Mouse (Mus musculus) midbrain, embryonic 15.5 days (tissue): ENCODE data around the gene Slc6a17. TPM values are rescaled to one million over a fixed set of nuclear protein-coding genes. Genes with fewer than 3 reads are reported as not detected.

ENCODE experiments used
- ATAC-seq: fragments of 200-750 bp; cut with Nextera tagmentation; replicated peaks from 2 replicates; pipeline ENCODE4 v1.8.0; 2017; ENCODE audit warnings: moderate TSS enrichment
- H3K27ac ChIP-seq: fragments of 300-500 bp; sonication (generic); 2 replicates; pipeline ENCODE4 v1.5.1; 2015; ENCODE audit warnings: mild to moderate bottlenecking, inconsistent platforms
- H3K27me3 ChIP-seq: fragments of 300-500 bp; sonication (generic); replicated peaks from 2 replicates; pipeline ENCODE4 v1.6.1; 2015; ENCODE audit warnings: inconsistent platforms
- H3K36me3 ChIP-seq: fragments of 300-500 bp; sonication (generic); replicated peaks from 2 replicates; pipeline ENCODE4 v1.6.1; 2015; ENCODE audit warnings: inconsistent platforms
- H3K4me1 ChIP-seq: fragments of 300-500 bp; sonication (generic); 2 replicates; pipeline ENCODE4 v1.6.1; 2015; ENCODE audit warnings: inconsistent platforms
- H3K4me2 ChIP-seq: fragments of 300-500 bp; sonication (generic); 2 replicates; pipeline ENCODE4 v1.6.1; 2015; ENCODE audit warnings: inconsistent platforms, mild to moderate bottlenecking, moderate library complexity
- H3K4me3 ChIP-seq: fragments of 300-500 bp; sonication (generic); 2 replicates; pipeline ENCODE4 v1.5.1; 2015; ENCODE audit warnings: mild to moderate bottlenecking, inconsistent platforms
- H3K9ac ChIP-seq: fragments of 300-500 bp; sonication (generic); 2 replicates; pipeline ENCODE4 v1.6.1; 2015; ENCODE audit warnings: mild to moderate bottlenecking, inconsistent platforms
- H3K9me3 ChIP-seq: fragments of 300-500 bp; sonication (generic); 2 replicates; pipeline ENCODE4 v1.6.1; 2016; ENCODE audit warnings: inconsistent platforms
- WGBS: fragments of 180-500 bp; shearing (Covaris S2); methylation state at CpG from one replicate; pipeline ENCODE4 v1.1.7; 2015; ENCODE audit warnings: mixed read lengths; 5-methylcytosine and 5-hydroxymethylcytosine counted together
- polyA plus RNA-seq: library from polyadenylated mRNA; unstranded; fragments of >200 nt; fragmentation: Nextera tagmentation; extraction: Ambion mirVana; gene quantifications from 2 replicates; pipeline ENCODE4 v1.2.1, GENCODE M21; 2015

The Slc6a17 gene
- polyA plus RNA-seq, 1 experiment from 2014 or later: 16.6 TPM

DNA sequence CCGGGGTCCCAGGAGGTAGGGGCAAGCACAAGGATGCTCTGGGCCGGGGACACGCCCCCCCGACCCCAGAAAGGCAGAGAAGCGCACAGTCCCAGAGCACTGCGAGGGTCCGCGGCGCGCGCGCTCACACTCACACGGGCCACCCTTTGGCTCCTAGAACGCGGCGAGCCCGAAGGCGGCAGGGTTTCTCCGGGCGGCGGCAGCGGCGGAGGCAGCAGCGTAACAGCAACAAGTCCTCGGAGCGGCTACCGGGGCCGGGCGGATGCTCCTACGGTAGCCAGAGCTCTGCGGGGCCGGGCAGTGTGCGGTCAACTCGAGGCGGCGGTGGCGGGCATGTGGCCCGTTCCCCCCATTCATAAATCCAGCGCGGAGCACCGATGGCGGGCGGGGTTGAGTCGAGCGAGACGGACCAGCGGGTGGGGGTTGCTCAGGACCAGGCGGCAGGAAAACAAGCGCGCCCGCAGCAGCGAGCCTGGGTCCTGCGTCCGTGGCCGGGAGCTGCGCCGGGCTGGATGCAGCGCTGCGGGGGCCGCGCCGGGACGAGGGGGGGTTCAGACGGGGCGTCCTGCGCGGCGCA is 58.5 kb downstream of the Slc6a17 start, which contains the start of gene Kcnc4:
TSS of gene Kcnc4 (minus strand) at position 357 of the 577 bp plus-strand sequence.
- ATAC-seq: peak; percentile 53

DNA sequence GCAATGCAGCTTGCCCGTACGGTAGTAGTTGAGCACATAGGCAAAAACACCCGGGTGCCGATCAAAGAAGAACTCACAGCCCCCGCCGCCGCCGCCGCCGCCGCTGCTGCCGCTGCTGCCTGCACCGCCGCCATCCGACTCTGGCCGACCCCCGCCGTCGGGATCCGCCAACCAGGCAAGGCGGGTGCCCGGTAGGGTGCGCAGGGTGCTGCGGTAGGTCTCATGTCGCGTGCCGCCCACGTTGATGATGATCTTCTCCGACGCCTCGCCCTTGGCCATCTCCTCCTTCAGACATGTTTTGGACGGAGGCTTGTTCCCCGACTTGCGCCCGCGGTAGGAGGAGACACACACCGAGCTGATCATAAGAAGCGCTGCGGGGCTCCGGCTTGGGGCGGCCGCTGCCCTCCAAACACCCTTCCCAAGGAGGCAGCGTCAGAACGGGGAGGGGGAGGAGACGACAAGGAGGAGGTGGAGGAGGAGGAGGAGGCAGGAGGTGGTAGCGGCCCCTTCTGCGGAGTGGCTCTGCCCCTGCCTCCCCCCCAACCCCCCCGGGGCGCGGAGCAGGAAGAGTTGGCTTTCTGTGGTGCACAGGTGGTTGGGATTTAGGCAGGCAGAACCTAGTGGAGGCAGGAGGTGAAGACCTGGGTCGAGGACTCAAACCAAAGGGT is 59.2 kb downstream of the Slc6a17 start:
- no peaks in the 10 kb centered on the region for H3K36me3 ChIP-seq
- no peak overlapping the region for H3K27ac ChIP-seq
- H3K4me3 ChIP-seq: peak overlapping the region; percentile 60
- peak overlapping the region; percentile 67 for H3K9ac ChIP-seq
- H3K27me3 ChIP-seq: peaks cover 64% of the 10 kb centered on the region
- H3K9me3 ChIP-seq: no peaks in the 10 kb centered on the region
- peak overlapping the region; percentile 95 for H3K4me2 ChIP-seq
- ATAC-seq: peak; percentile 9
- peaks cover 32% of the 10 kb centered on the region for H3K4me1 ChIP-seq
- WGBS: under 1% methylated on average over 51 of the region's 51 CpGs

More for the DNA sequence above, 58.5 kb downstream of the Slc6a17 start, which contains the start of gene Kcnc4:
- Histone ChIP-seq H3K36me3 (no peaks in the 10 kb centered on the region), H3K9ac (peak within 1 kb of the TSS; percentile 67), H3K27ac (peak within 1 kb of the TSS; percentile 53; the same call in 1 of the 2 replicates), H3K4me3 (peak within 1 kb of the TSS; percentile 60), H3K4me1 (peaks cover 32% of the 10 kb centered on the region), H3K9me3 (no peaks in the 10 kb centered on the region), H3K27me3 (peaks cover 64% of the 10 kb centered on the region), H3K4me2 (peak within 1 kb of the TSS; percentile 95)
- under 1% methylated on average over 68 of the region's 68 CpGs for WGBS

DNA sequence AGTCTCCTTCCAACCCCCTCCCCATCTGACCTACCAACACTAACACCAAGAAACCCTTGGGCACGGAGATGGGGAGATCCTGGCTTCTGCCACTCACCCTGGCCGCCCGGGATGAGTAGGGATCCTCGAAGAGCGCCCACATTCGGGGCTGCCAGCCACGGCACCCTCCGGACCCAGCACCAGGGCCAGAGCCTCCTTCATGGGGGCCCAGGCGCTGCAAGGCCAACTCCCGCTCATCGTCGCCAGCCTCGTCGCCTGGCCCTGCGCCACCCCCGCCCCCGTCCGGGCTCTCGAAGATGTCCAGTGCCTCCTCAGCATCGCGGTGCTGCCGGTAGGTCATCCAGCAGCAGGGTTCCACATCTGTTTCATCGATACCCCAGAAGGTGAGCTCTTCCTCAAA is 59.7 kb downstream of the Slc6a17 start:
- Histone ChIP-seq H3K4me2 (peak overlapping the region; percentile 95), H3K9me3 (no peaks in the 10 kb centered on the region), H3K27me3 (peaks cover 64% of the 10 kb centered on the region), H3K9ac (peak overlapping the region; percentile 67), H3K27ac (no peak overlapping the region), H3K36me3 (no peaks in the 10 kb centered on the region), H3K4me3 (peak overlapping the region; percentile 60), H3K4me1 (peaks cover 32% of the 10 kb centered on the region)
- 6% methylated on average over 23 of the region's 23 CpGs for WGBS
- ATAC-seq: no peak

DNA sequence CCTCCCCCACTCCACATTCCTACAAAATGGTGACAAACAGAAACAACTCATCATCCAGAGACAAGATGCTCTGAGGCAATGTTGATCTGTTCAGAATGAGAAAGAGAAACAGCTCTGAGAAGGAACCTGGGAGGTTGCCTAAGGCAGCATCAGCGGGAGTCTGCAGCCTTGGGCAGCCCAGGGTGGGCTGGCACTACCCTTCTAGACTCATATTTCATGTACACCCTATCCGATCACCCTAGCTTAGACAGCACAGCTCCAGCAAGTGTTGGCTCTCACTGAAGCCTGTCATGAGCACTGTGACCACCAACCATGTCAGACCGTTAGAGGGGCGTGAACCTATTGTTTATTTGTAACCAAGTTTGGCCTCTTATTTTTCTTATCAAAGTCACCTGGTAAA is 63.5 kb downstream of the Slc6a17 start:
- H3K4me1 ChIP-seq: peaks cover 24% of the 10 kb centered on the region
- no peak overlapping the region for H3K4me2 ChIP-seq
- H3K4me3 ChIP-seq: no peak overlapping the region
- ATAC-seq: no peak
- no peak overlapping the region for H3K9ac ChIP-seq
- peaks cover 38% of the 10 kb centered on the region for H3K27me3 ChIP-seq
- no peak overlapping the region for H3K27ac ChIP-seq
- 78% methylated on average over 4 of the region's 4 CpGs for WGBS
- no peaks in the 10 kb centered on the region for H3K36me3 ChIP-seq
- no peaks in the 10 kb centered on the region for H3K9me3 ChIP-seq

DNA sequence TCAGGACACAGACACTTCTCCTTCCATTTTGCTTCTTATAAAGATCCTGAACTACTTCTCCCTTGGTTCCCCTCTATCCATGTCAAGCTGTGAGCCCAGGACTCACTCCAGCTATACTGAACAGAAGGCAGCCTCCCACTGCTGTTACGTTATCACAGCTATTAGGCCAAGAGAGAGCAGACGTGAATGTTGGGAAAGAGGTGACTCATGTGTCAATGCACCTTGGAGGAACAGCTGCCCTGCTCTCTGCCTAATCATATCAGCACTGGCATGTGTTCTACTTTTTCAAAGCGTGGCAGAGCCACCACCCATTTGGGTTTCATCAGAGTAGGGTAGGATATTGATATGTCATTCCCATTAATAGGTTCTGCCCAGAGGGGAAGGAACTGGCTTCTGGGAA is 71.0 kb downstream of the Slc6a17 start:
- H3K4me2 ChIP-seq: no peak overlapping the region
- no peaks in the 10 kb centered on the region for H3K9me3 ChIP-seq
- H3K4me1 ChIP-seq: no peaks in the 10 kb centered on the region
- H3K36me3 ChIP-seq: no peaks in the 10 kb centered on the region
- H3K4me3 ChIP-seq: no peak overlapping the region
- H3K27me3 ChIP-seq: no peaks in the 10 kb centered on the region; the same call in 1 of the 2 replicates
- ATAC-seq: no peak
- 84% methylated on average over 3 of the region's 3 CpGs for WGBS
- no peak overlapping the region for H3K9ac ChIP-seq
- H3K27ac ChIP-seq: no peak overlapping the region

DNA sequence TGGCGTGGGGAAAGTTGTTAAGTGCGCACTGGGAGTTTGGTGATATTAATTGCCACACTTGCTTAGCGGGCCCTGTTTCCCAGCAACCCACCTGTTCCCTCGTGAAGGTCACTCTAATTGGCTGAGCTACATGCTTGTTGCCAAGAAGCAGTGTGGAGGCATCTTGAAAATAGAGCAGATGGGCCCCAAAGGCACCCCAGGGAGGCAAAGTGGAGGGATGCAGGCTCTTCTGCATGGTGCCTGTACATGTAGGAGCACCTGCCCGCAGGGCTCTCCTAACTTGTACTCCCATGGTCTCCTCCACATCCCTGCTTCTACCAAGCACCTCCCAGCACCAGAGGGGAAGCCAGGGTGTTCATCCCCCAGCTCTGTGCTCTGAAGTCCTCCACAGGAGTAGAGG is 74.0 kb downstream of the Slc6a17 start:
- H3K9ac ChIP-seq: no peak overlapping the region
- H3K4me3 ChIP-seq: no peak overlapping the region
- no peaks in the 10 kb centered on the region for H3K4me1 ChIP-seq
- no peak for ATAC-seq
- no peak overlapping the region for H3K4me2 ChIP-seq
- no peak overlapping the region for H3K27ac ChIP-seq
- no peaks in the 10 kb centered on the region for H3K36me3 ChIP-seq
- 74% methylated on average over 5 of the region's 5 CpGs for WGBS
- no peaks in the 10 kb centered on the region for H3K9me3 ChIP-seq
- H3K27me3 ChIP-seq: no peaks in the 10 kb centered on the region; the same call in 1 of the 2 replicates

DNA sequence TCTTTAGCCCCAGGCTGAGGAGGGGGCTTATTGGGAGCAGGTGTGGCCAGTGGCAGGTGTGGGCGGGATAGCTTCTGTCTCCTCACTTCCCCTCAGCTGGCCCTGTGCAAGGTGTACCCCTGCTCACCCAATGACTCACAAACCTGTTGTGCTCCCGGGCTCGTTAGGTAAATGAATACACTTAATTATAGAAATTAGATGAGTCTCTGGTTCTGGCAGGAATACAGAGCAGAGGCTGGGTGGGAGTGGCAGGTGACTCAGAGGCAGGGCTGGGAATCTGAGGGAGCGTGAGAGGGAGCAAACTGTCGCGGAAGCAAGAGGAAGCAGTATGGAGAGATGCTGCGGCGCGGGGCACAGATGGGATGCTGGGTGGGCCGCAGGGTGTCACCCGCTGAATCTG is 75.6 kb downstream of the Slc6a17 start:
- no peak for ATAC-seq

DNA sequence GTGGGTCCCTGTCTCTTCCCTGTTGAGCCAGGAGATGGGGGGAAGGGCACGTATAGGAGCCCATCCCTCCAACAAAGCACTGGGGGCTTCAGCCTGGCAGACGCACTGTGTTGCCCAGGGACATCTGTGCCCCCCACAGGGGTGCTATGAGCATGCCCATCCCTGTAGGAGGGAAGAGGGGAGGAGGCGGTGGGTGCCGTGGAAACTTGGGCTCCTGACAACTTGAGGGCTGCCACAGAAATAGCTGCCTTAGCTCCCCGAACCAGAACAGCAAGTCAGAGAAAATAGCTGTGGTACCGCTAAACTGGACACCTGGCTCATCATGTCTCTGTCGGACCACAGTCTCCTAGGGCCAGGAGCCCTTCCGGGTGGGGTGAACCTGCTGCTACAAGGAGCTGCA is 76.5 kb downstream of the Slc6a17 start:
- Histone ChIP-seq H3K36me3 (no peaks in the 10 kb centered on the region), H3K27ac (no peak overlapping the region), H3K4me1 (no peaks in the 10 kb centered on the region), H3K4me3 (no peak overlapping the region), H3K4me2 (no peak overlapping the region), H3K27me3 (no peaks in the 10 kb centered on the region), H3K9me3 (no peaks in the 10 kb centered on the region), H3K9ac (no peak overlapping the region)
- ATAC-seq: no peak
- WGBS: 80% methylated on average over 8 of the region's 8 CpGs

More for the DNA sequence above, 75.6 kb downstream of the Slc6a17 start:
- Histone ChIP-seq H3K36me3 (no peaks in the 10 kb centered on the region), H3K9ac (no peak overlapping the region), H3K4me1 (no peaks in the 10 kb centered on the region), H3K27ac (no peak overlapping the region), H3K9me3 (no peaks in the 10 kb centered on the region), H3K27me3 (no peaks in the 10 kb centered on the region), H3K4me2 (no peak overlapping the region), H3K4me3 (no peak overlapping the region)
- WGBS: 81% methylated on average over 11 of the region's 11 CpGs

DNA sequence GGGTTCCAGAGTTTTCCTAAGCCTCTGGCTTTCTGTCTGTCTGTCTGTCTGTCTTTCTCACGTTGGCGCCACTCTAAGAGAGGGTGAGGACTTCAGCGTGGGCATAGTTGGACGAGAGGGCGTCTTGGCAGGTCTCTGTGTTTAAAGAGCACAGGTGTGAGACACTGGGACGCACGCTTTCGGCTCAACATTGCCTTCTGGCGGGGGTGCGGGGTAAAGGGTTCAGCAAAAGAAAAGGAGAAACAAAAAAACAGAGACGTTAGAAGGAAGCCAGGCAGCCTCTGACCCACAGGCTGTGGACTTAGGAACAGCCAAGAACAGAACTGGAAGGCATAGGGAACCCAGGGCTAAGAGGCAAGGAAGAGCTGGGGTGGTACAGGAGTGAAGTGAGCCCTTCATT is 78.5 kb downstream of the Slc6a17 start:
- Histone ChIP-seq H3K9me3 (no peaks in the 10 kb centered on the region), H3K4me1 (no peaks in the 10 kb centered on the region), H3K4me3 (no peak overlapping the region), H3K9ac (no peak overlapping the region), H3K4me2 (no peak overlapping the region), H3K27ac (no peak overlapping the region), H3K27me3 (no peaks in the 10 kb centered on the region), H3K36me3 (no peaks in the 10 kb centered on the region)
- ATAC-seq: no peak
- WGBS: 91% methylated on average over 11 of the region's 11 CpGs

DNA sequence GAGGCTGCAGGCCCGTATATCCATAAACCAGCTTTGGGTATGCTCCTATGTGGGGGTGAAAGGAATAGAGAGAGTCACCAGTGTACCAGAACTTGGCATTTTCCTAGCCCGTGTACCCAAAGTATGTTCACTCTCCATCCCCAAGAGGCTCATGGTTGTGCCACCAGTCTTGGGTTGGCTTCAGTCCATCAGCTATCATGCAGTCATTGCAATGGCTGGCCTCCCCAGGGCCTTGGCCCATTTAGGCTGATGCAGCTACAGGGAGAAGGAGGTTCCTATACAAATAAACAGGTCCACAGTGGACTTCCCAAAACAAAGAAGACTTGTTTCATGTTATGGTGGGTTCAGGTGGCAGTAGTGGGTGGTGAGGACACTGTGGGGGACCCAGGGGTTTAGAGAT is 80.2 kb downstream of the Slc6a17 start:
- H3K27me3 ChIP-seq: no peaks in the 10 kb centered on the region
- no peak overlapping the region for H3K27ac ChIP-seq
- H3K4me1 ChIP-seq: 0 out of 2 replicates have a peak, but pooled peaks cover 5% of the 10 kb centered on the region
- no peak overlapping the region for H3K9ac ChIP-seq
- H3K9me3 ChIP-seq: no peaks in the 10 kb centered on the region
- H3K4me3 ChIP-seq: no peak overlapping the region
- no peaks in the 10 kb centered on the region for H3K36me3 ChIP-seq
- ATAC-seq: no peak
- WGBS: 94% methylated on average over 2 of the region's 2 CpGs
- H3K4me2 ChIP-seq: no peak overlapping the region

DNA sequence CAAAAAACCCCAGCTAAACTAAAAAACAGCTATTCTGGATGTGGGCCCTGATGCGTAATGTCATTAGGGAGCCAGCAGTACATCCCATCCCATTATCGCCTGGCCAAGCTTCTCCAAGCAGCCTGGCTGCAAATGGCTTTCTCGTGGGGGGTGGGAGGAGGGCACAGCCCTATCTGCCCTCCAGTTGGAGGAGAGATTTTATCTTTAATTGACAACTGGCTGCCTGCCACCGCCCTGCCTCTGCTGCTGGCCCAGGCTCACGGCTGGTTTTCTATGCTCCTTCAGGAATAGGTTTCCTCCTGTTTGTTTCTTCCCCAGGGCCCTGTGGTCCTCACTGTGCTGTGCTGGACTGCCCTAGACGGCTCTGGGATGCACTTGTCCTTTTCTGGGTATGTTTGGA is 81.4 kb downstream of the Slc6a17 start:
- no peaks in the 10 kb centered on the region for H3K36me3 ChIP-seq
- peaks cover 7% of the 10 kb centered on the region for H3K4me1 ChIP-seq
- no peak overlapping the region for H3K9ac ChIP-seq
- H3K27me3 ChIP-seq: no peaks in the 10 kb centered on the region
- no peak overlapping the region for H3K4me2 ChIP-seq
- ATAC-seq: no peak
- H3K4me3 ChIP-seq: no peak overlapping the region
- no peaks in the 10 kb centered on the region for H3K9me3 ChIP-seq
- no peak overlapping the region for H3K27ac ChIP-seq
- 53% methylated on average over 6 of the region's 6 CpGs for WGBS

DNA sequence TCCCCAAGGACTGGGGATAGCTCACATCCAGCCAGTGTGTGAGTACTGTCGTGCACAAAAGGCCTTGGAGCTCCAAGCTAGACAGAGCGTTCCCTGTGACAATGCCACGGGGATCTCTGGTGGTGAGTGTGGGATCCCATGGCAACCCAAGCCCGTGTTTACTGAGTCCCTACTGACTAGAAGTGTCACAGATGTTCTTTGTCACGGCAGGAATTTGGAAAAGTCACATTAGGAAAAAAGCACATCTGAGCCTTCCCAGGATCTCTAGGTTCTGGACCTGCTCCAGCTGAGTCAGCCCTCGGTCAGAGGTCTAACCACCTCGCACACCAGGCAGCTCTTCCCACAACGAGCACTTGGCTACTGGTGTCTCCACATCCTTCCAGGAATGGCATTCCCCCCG is 84.2 kb downstream of the Slc6a17 start:
- ATAC-seq: no peak
- Histone ChIP-seq H3K27ac (no peak overlapping the region), H3K4me1 (peaks cover 10% of the 10 kb centered on the region), H3K27me3 (no peaks in the 10 kb centered on the region; the same call in 1 of the 2 replicates), H3K4me3 (no peak overlapping the region), H3K36me3 (no peaks in the 10 kb centered on the region), H3K4me2 (no peak overlapping the region), H3K9ac (no peak overlapping the region), H3K9me3 (no peaks in the 10 kb centered on the region)
- 48% methylated on average over 9 of the region's 9 CpGs for WGBS

DNA sequence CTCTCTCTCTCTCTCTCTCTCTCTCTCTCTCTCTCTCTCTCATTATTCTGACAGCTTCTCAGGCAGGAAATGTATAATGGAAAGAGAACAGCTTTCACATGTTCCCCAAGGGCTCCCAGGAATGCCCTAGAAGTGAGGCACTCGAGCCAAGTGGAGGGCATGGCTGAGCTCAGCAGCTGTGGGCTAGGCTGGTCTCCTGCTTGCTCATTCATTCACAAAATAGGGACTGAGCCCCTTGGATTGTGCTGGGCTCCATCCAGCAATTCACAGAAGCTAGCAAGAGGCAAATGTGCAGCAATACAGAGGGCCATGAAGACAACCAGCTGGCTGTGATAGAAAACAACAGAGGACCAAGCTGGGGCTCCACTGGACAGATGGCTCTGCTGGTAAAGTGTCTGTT is 86.5 kb downstream of the Slc6a17 start:
- H3K27me3 ChIP-seq: no peaks in the 10 kb centered on the region; the same call in 1 of the 2 replicates
- H3K4me3 ChIP-seq: no peak overlapping the region
- no peaks in the 10 kb centered on the region for H3K9me3 ChIP-seq
- peak; percentile 73 for ATAC-seq
- peak overlapping the region; percentile 69; the same call in 1 of the 2 replicates for H3K27ac ChIP-seq
- WGBS: 6% methylated on average over 1 of the region's 1 CpGs
- peaks cover 10% of the 10 kb centered on the region for H3K4me1 ChIP-seq
- H3K36me3 ChIP-seq: no peaks in the 10 kb centered on the region
- H3K4me2 ChIP-seq: no peak overlapping the region
- no peak overlapping the region for H3K9ac ChIP-seq
